Mouse (Mus musculus): Measurements from ENCODE around the gene Nedd8.

DNA sequence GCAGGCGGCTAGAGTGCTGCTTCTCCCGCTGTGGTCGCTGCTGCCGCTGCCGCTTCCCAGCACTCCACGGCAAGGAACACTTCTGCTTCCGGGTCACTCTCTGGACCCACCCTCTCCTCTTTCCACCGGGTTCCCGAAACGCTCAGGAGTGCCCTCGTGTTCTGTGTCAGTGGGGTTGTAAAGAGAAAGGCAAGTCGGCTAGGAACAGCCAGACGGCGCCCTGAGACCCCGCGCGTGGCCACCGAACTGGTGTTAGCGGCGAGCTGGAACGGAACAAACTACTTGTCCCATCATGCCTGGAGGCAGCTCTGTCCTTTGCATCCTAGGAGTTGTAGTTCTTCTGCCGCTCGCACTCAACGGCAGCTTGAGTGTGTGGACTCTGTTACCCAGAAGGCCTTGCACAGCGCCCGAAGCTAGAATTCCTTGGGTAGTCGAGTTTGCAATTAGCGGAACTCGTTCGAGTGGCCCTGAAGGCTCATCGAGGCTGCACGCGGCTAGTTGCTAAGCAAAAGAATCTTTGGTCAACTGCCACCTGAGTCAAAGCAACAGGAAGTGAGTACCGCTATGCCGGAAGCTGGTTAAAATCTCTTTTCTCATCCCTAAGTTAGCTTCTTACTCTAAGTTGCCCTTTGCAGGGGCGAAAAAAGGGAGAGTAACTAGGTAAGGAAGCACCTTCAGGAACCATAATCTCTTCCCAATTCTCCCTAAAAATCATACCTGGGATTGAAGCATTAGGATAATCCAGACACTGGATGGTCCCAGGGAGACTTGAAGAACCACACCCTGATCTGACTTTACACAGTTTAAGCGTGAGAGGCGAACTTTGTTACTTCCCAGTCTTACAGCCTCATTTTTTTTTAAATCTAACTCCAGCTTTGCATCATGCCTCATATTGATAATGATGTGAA lies at the start of gene Nedd8, which contains the start of gene Gmpr2:
- TF ChIP-seq CTCF (IDR thresholded peaks at IDR 0.05; ENCODE audit: insufficient read depth, low read depth, low read length) (no peak), POLR2A (IDR thresholded peaks at IDR 0.05; ENCODE audit: insufficient read depth, low read depth, low read length) (peak; percentile 42)
